Mouse (Mus musculus): ENCODE measurements around the gene Kiss1r.

GRCm38 (mm10) chr10:79924998-79925784 lies 8.4 kb downstream of the Kiss1r start:
- TF ChIP-seq CTCF (IDR thresholded peaks at IDR 0.05; ENCODE audit: extremely low read depth, insufficient read length, insufficient replicate concordance, low read depth, low read length) (peak; percentile 100), POLR2A (IDR thresholded peaks at IDR 0.05; ENCODE audit: low read depth, low read length) (no peak)
